Mouse (Mus musculus): ENCODE results near the gene Pafah1b1. TPM values are rescaled to one million over a fixed set of nuclear protein-coding genes. Genes with fewer than 3 reads are reported as not detected.

Pafah1b1 gene
- total RNA-seq, 2 experiments from 2014 or later = 370 to 417 TPM

- no peak for DNase-seq (ENCODE audit: low spot score in 2 of 2)
Measured at GRCm38 (mm10) chr11:74721971-74722370, 2.5 kb downstream of the Pafah1b1 start.

- no peak for DNase-seq (ENCODE audit: low spot score in 2 of 2)
Measured at GRCm38 (mm10) chr11:74721141-74721540, 3.3 kb downstream of the Pafah1b1 start.

GRCm38 (mm10) chr11:74720668-74721067 lies 3.8 kb downstream of the Pafah1b1 start:
- DNase-seq (ENCODE audit: low spot score in 2 of 2) = no peak

GRCm38 (mm10) chr11:74715971-74716525 lies 8.4 kb downstream of the Pafah1b1 start:
- DNase-seq (ENCODE audit: low spot score in 2 of 2) = peak; percentile 30 to 44

- no peak for DNase-seq (ENCODE audit: low spot score in 2 of 2)
Measured at GRCm38 (mm10) chr11:74710671-74711070, 13.8 kb downstream of the Pafah1b1 start.

GRCm38 (mm10) chr11:74708781-74709180 lies 15.7 kb downstream of the Pafah1b1 start:
- no peak for DNase-seq (ENCODE audit: low spot score in 2 of 2)

- DNase-seq (ENCODE audit: low spot score in 2 of 2) = no peak
Measured at GRCm38 (mm10) chr11:74704068-74704467, 20.4 kb downstream of the Pafah1b1 start.

- DNase-seq (ENCODE audit: low spot score in 2 of 2) = no peak
Measured at GRCm38 (mm10) chr11:74699505-74699904, 25.0 kb downstream of the Pafah1b1 start.

GRCm38 (mm10) chr11:74692151-74692550 lies 32.3 kb downstream of the Pafah1b1 start:
- DNase-seq (ENCODE audit: low spot score in 2 of 2) = no peak

GRCm38 (mm10) chr11:74675156-74675555 lies 49.3 kb downstream of the Pafah1b1 start:
- no peak for DNase-seq (ENCODE audit: low spot score in 2 of 2)

GRCm38 (mm10) chr11:74674713-74675112 lies 49.8 kb downstream of the Pafah1b1 start:
- DNase-seq (ENCODE audit: low spot score in 2 of 2) = no peak

- DNase-seq (ENCODE audit: low spot score in 2 of 2) = no peak
Measured at GRCm38 (mm10) chr11:74673561-74673960, 50.9 kb downstream of the Pafah1b1 start.

- DNase-seq (ENCODE audit: low spot score in 2 of 2) = no peak
Measured at GRCm38 (mm10) chr11:74672901-74673513, 51.5 kb downstream of the Pafah1b1 start.

- no peak for DNase-seq (ENCODE audit: low spot score in 2 of 2)
Measured at GRCm38 (mm10) chr11:74671839-74672238, 52.6 kb downstream of the Pafah1b1 start.

- no peak for DNase-seq (ENCODE audit: low spot score in 2 of 2)
Measured at GRCm38 (mm10) chr11:74671013-74671412, 53.5 kb downstream of the Pafah1b1 start.

- no peak for DNase-seq (ENCODE audit: low spot score in 2 of 2)
Measured at GRCm38 (mm10) chr11:74670151-74670550, 54.3 kb downstream of the Pafah1b1 start.

GRCm38 (mm10) chr11:74668971-74669370 lies 55.5 kb downstream of the Pafah1b1 start:
- no peak for DNase-seq (ENCODE audit: low spot score in 2 of 2)

- DNase-seq (ENCODE audit: low spot score in 2 of 2) = peak in 1 of 2 experiments; percentile 3
Measured at GRCm38 (mm10) chr11:74668466-74668865, 56.0 kb downstream of the Pafah1b1 start.

- peak in 1 of 2 experiments; percentile 7 for DNase-seq (ENCODE audit: low spot score in 2 of 2)
Measured at GRCm38 (mm10) chr11:74667582-74668010, 56.9 kb downstream of the Pafah1b1 start.

- peak in 1 of 2 experiments; percentile 7 for DNase-seq (ENCODE audit: low spot score in 2 of 2)
Measured at GRCm38 (mm10) chr11:74666776-74667581, 57.5 kb downstream of the Pafah1b1 start.

GRCm38 (mm10) chr11:74666284-74666652 lies 58.2 kb downstream of the Pafah1b1 start:
- no peak for DNase-seq (ENCODE audit: low spot score in 2 of 2)

- DNase-seq (ENCODE audit: low spot score in 2 of 2) = peak in 1 of 2 experiments; percentile 10
Measured at GRCm38 (mm10) chr11:74665631-74666283, 58.7 kb downstream of the Pafah1b1 start.
